Mouse (Mus musculus): ENCODE results near the gene Glrx. TPM values are rescaled to one million over a fixed set of nuclear protein-coding genes. Genes with fewer than 3 reads are reported as not detected.

Gene Glrx
- polyA plus RNA-seq, 1 experiment from 2014 or later, result 56.9 TPM

DNA sequence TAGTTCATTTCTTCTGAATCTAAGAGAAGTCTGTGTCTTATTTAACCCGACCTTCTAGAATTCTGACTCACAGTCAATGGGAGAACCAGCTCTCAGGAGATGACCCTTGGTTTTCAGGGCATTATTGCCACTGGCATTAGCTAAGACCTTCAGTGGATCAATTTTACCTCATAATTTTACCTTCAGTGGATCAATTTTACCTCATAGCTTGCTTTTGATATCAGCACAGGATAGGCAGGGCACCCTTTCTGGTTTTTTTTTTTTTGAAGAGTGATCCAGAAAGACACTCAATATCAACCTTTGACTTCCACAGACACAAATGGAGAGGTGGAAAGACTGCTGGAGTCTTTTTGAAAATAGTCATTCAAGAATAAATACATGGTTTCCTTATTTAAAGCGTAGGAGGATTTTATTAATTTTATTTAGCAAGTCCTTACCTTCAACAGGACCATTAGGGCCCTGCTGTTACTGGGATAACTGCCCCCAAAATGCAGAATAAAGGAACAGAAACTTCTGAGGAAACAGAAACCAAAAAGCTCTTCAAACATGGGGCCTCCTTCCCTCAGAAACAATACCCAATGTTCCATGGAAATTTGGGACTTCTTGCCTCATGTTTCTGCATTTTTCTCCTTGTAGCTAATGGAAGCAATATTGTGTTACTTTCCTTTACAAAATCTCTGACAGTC, 5.3 kb downstream of the Glrx start:
- H3K4me2 ChIP-seq (ENCODE audit: low read length), result no peak overlapping the region
- peaks cover 5% of the 10 kb centered on the region; the same call in 1 of the 2 replicates for H3K36me3 ChIP-seq (ENCODE audit: control insufficient read depth, insufficient read depth, low read length)
- WGBS, result 95% methylated on average over 2 of the region's 2 CpGs
- H3K27ac ChIP-seq (ENCODE audit: low read length), result no peak overlapping the region
- peaks cover 9% of the 10 kb centered on the region; the same call in 1 of the 2 replicates for H3K4me1 ChIP-seq (ENCODE audit: control insufficient read depth, insufficient read depth, low read length)
- no peak overlapping the region for H3K9ac ChIP-seq (ENCODE audit: low read depth, low read length)
- ATAC-seq, result no peak
- H3K9me3 ChIP-seq (replicated peaks; ENCODE audit: control insufficient read depth, low read length, poor library complexity, severe bottlenecking), result no peaks in the 10 kb centered on the region
- no peaks in the 10 kb centered on the region for H3K27me3 ChIP-seq (ENCODE audit: control insufficient read depth, insufficient read depth, low read depth, low read length)
- H3K4me3 ChIP-seq (ENCODE audit: low read depth, low read length), result no peak overlapping the region

DNA sequence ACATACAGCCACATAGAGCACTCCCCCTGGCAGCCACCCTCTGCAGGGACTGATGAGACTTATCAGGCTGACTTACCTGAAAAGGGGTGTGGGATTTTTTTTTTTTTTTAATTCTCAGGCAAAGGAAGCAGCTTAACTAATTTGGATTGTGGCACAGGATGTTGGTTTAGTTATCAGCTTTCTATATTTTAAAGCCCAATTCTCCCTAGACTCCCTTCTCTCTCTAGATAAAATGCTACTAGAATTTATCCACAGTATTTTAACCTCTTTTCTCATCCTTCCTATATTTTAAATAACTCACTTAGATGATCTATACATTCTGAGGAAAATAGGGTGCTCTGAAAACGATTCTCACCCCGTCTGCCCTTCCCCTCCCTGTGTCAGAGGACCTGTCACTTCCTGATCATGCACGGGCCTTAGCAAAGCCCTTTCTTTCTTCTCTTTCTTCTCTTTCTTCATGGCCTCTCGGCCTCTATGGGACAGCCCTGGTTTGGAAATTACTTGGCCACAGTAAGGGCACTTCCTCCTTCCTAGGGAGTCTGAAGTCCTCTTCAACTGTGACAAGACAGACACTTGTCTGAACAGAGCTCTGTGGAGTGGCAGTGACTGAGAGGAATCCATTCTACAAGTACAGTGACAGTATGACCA, 6.0 kb downstream of the Glrx start:
- no peak overlapping the region for H3K4me2 ChIP-seq (ENCODE audit: low read length)
- no peaks in the 10 kb centered on the region for H3K27me3 ChIP-seq (ENCODE audit: control insufficient read depth, insufficient read depth, low read depth, low read length)
- ATAC-seq, result no peak
- no peak overlapping the region for H3K4me3 ChIP-seq (ENCODE audit: low read depth, low read length)
- no peak overlapping the region for H3K27ac ChIP-seq (ENCODE audit: low read length)
- H3K9ac ChIP-seq (ENCODE audit: low read depth, low read length), result no peak overlapping the region
- WGBS, result 51% methylated on average over 4 of the region's 4 CpGs
- peaks cover 7% of the 10 kb centered on the region; the same call in 1 of the 2 replicates for H3K4me1 ChIP-seq (ENCODE audit: control insufficient read depth, insufficient read depth, low read length)
- no peaks in the 10 kb centered on the region for H3K9me3 ChIP-seq (replicated peaks; ENCODE audit: control insufficient read depth, low read length, poor library complexity, severe bottlenecking)
- H3K36me3 ChIP-seq (ENCODE audit: control insufficient read depth, insufficient read depth, low read length), result peaks cover 5% of the 10 kb centered on the region; the same call in 1 of the 2 replicates

DNA sequence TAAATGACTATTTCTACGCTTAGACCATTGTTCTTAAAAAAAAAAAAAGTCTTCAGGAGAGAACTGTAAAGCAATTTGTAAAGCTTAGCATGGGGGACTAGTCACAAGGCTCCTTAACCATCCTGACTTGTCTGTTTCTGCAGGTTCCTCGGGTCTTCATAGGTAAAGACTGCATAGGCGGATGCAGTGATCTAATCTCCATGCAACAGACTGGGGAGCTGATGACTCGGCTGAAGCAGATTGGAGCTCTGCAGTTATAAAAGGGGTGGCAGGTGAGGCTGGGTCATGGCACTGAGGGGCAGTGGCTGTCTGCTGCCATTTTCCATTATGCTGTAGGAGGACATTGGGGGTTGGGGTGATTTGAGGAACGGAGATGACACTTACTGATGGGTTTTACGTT, 7.4 kb downstream of the Glrx start:
- H3K4me1 ChIP-seq (ENCODE audit: control insufficient read depth, insufficient read depth, low read length), result 0 out of 2 replicates have a peak, but pooled peaks cover 3% of the 10 kb centered on the region
- no peak overlapping the region for H3K9ac ChIP-seq (ENCODE audit: low read depth, low read length)
- peaks cover 5% of the 10 kb centered on the region; the same call in 1 of the 2 replicates for H3K36me3 ChIP-seq (ENCODE audit: control insufficient read depth, insufficient read depth, low read length)
- no peak overlapping the region for H3K4me2 ChIP-seq (ENCODE audit: low read length)
- no peaks in the 10 kb centered on the region for H3K27me3 ChIP-seq (ENCODE audit: control insufficient read depth, insufficient read depth, low read depth, low read length)
- 68% methylated on average over 6 of the region's 6 CpGs for WGBS
- H3K4me3 ChIP-seq (ENCODE audit: low read depth, low read length), result no peak overlapping the region
- no peak overlapping the region for H3K27ac ChIP-seq (ENCODE audit: low read length)
- no peaks in the 10 kb centered on the region for H3K9me3 ChIP-seq (replicated peaks; ENCODE audit: control insufficient read depth, low read length, poor library complexity, severe bottlenecking)
- no peak for ATAC-seq

DNA sequence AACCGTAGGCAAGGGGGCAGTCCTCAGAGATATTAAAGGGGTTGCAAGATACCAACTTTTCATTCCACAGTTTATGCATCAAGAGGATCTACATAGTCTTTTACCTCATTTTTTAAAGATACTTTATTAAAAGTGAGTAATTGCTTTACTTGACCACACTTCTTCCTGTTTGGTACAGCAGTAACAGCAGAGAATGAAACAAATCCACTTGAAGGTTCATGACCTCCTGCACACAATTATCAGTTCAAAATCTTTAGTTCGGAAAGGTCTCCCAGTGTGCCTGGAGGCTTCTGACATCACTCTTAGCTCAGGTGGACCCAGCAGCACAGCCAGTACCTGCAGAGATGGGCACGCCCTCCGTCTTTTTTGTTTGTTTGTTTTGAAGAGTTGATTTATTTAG, 12.4 kb downstream of the Glrx start:
- ATAC-seq, result no peak
- Histone ChIP-seq H3K4me1 (ENCODE audit: control insufficient read depth, insufficient read depth, low read length) (no peaks in the 10 kb centered on the region), H3K27me3 (ENCODE audit: control insufficient read depth, insufficient read depth, low read depth, low read length) (no peaks in the 10 kb centered on the region), H3K9me3 (replicated peaks; ENCODE audit: control insufficient read depth, low read length, poor library complexity, severe bottlenecking) (no peaks in the 10 kb centered on the region), H3K9ac (ENCODE audit: low read depth, low read length) (no peak overlapping the region), H3K36me3 (ENCODE audit: control insufficient read depth, insufficient read depth, low read length) (peaks cover 4% of the 10 kb centered on the region; the same call in 1 of the 2 replicates), H3K4me3 (ENCODE audit: low read depth, low read length) (no peak overlapping the region), H3K4me2 (ENCODE audit: low read length) (no peak overlapping the region), H3K27ac (ENCODE audit: low read length) (no peak overlapping the region)
- 97% methylated on average over 4 of the region's 4 CpGs for WGBS

DNA sequence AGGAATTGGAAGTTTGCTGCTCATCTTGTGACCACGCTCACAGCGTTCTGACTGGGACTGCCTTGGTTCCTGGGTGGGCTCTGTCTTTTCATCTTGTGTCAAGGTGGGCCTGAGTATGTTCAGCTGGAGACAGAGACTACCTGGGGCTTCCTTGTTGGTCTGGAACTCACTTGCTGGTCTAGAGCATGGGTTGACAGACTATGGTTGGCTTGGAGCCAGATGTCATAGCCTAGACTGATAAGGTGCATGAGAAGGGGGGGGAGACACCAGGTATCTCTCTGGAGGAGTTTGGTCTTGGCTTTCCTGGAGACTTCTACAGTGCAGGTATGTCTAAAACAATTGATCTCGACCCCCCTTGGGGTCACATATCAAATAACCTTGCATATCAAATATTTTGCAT, 13.4 kb downstream of the Glrx start:
- Histone ChIP-seq H3K4me1 (ENCODE audit: control insufficient read depth, insufficient read depth, low read length) (no peaks in the 10 kb centered on the region), H3K27me3 (ENCODE audit: control insufficient read depth, insufficient read depth, low read depth, low read length) (no peaks in the 10 kb centered on the region), H3K27ac (ENCODE audit: low read length) (no peak overlapping the region), H3K36me3 (ENCODE audit: control insufficient read depth, insufficient read depth, low read length) (no peaks in the 10 kb centered on the region), H3K4me3 (ENCODE audit: low read depth, low read length) (no peak overlapping the region), H3K4me2 (ENCODE audit: low read length) (no peak overlapping the region), H3K9me3 (replicated peaks; ENCODE audit: control insufficient read depth, low read length, poor library complexity, severe bottlenecking) (no peaks in the 10 kb centered on the region), H3K9ac (ENCODE audit: low read depth, low read length) (no peak overlapping the region)
- 84% methylated on average over 3 of the region's 3 CpGs for WGBS
- no peak for ATAC-seq

DNA sequence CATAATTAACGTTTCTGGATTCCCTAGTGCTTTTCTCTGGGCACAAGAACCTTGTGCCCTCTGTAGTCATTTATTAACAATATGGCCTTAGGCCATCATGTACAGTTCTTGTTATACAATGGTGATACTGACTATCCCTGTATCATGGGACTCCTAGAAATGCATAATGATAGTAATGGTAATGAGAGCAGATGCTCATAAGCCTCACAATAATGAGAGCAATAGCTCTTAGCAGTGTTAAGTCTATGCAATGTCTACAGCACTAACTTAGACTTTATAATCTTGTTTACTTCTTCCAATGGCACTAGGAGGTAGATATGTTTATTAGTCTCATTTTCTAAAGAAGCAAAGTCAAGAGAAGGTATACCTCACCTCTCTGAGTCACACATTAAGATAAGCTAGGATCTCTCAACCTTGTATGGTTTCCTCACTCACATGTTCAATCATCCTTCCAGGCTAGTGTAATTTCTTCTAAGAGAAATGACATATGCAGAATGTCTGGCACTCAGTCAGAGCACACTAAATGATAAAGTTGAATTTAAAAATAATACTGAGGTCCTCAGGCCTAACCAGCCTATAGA, 19.7 kb downstream of the Glrx start:
- H3K4me3 ChIP-seq (ENCODE audit: low read depth, low read length), result no peak overlapping the region
- no peaks in the 10 kb centered on the region for H3K27me3 ChIP-seq (ENCODE audit: control insufficient read depth, insufficient read depth, low read depth, low read length)
- no peaks in the 10 kb centered on the region for H3K4me1 ChIP-seq (ENCODE audit: control insufficient read depth, insufficient read depth, low read length)
- H3K36me3 ChIP-seq (ENCODE audit: control insufficient read depth, insufficient read depth, low read length), result no peaks in the 10 kb centered on the region
- H3K9me3 ChIP-seq (replicated peaks; ENCODE audit: control insufficient read depth, low read length, poor library complexity, severe bottlenecking), result no peaks in the 10 kb centered on the region
- 79% methylated on average over 1 of the region's 1 CpGs for WGBS
- ATAC-seq, result no peak
- no peak overlapping the region for H3K27ac ChIP-seq (ENCODE audit: low read length)
- no peak overlapping the region for H3K4me2 ChIP-seq (ENCODE audit: low read length)
- H3K9ac ChIP-seq (ENCODE audit: low read depth, low read length), result no peak overlapping the region

DNA sequence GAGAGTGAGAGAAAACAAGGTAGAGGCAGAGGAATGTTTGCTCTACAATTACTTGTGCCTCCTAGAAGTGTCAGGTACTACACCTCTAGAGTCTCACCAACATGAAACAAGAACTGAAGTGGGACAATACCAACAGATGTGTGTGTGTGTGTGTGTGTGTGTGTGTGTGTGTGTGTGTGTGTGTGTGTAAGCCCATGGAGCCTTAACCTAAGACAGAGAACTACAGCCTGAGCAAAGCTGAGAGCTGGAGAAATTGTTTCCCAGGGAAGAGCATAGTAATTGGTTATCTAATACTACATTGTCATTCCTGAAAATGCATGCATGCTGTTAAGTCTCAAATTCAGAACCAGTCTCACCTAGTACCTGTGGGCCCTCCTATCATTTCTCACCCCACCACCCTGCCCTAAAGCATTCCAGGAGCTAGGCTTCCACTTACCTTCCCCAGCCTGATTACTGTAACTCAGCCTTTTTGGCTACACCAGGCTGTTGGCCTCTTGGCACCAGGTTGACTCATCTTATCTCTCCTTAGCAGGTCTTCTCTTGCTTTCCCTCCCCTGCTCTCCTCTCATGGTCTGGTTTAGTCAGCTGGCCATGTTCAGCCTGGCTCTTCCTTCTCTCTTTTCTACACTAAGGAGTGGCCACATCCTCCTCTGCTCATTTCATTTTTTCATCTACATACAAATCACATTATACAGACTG, 26.0 kb downstream of the Glrx start:
- H3K4me2 ChIP-seq (ENCODE audit: low read length), result no peak overlapping the region
- no peak for ATAC-seq

DNA sequence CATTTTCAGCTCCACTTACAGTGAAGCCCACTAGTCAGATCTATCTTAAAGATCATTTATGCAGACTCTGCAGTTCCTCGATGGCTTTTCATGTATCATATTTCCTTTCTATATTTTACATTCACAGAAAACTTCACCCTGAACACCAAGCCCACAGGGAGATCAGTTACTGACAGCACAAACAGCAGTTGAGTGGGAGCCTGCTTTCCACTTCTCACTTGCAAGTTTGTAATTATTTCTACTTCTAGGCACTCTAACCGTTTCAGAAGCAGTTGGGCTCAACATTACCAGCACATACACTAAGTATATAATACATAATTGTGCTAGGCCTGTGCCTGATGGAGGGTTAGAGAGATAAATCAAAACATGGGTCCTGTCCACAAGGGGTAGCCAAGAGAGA, 28.2 kb downstream of the Glrx start:
- Histone ChIP-seq H3K4me1 (ENCODE audit: control insufficient read depth, insufficient read depth, low read length) (no peaks in the 10 kb centered on the region), H3K36me3 (ENCODE audit: control insufficient read depth, insufficient read depth, low read length) (peaks cover 2% of the 10 kb centered on the region; the same call in 1 of the 2 replicates), H3K27me3 (ENCODE audit: control insufficient read depth, insufficient read depth, low read depth, low read length) (no peaks in the 10 kb centered on the region), H3K9ac (ENCODE audit: low read depth, low read length) (no peak overlapping the region), H3K4me2 (ENCODE audit: low read length) (no peak overlapping the region), H3K9me3 (replicated peaks; ENCODE audit: control insufficient read depth, low read length, poor library complexity, severe bottlenecking) (no peaks in the 10 kb centered on the region), H3K4me3 (ENCODE audit: low read depth, low read length) (no peak overlapping the region), H3K27ac (ENCODE audit: low read length) (no peak overlapping the region)
- WGBS, result 93% methylated on average over 2 of the region's 2 CpGs
- no peak for ATAC-seq

More for the DNA sequence above, 26.0 kb downstream of the Glrx start:
- Histone ChIP-seq H3K4me1 (ENCODE audit: control insufficient read depth, insufficient read depth, low read length) (no peaks in the 10 kb centered on the region), H3K27ac (ENCODE audit: low read length) (no peak overlapping the region), H3K27me3 (ENCODE audit: control insufficient read depth, insufficient read depth, low read depth, low read length) (no peaks in the 10 kb centered on the region), H3K9me3 (replicated peaks; ENCODE audit: control insufficient read depth, low read length, poor library complexity, severe bottlenecking) (no peaks in the 10 kb centered on the region), H3K4me3 (ENCODE audit: low read depth, low read length) (no peak overlapping the region), H3K36me3 (ENCODE audit: control insufficient read depth, insufficient read depth, low read length) (peaks cover 2% of the 10 kb centered on the region; the same call in 1 of the 2 replicates), H3K9ac (ENCODE audit: low read depth, low read length) (no peak overlapping the region)
